Comparison of ENCODE assay signal across 14 mouse cellular contexts in the genomic region with DNA sequence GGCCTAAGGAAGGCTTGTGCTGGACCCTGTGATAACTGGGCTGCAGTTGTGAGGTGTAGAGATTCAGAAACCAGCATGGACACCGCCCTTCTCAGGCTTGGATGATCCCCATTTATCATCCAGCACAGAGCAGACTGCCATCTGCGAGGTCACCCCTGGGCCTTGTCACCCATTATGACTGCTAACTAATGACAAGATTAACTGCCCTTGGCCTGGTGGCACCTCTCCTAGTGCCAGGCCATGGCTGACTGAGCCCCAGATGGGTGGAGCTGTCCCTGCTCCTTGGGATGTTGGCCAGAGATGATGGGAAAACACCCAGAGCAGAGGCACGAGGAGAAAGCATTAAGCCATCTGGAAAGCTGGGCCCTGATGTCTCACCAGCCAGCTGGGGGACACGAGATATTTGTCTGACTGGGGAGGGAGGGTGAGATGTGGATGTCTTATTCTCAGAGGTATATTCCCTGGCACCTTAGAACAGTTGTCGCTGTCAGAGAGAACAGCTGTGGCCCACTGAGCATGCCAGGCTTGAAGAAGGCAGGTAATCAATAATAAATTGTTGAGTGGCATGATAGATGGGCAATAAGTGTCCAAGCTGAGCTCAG.
DNase-seq lines count a peak whose midpoint lies in the region; ATAC-seq and TF ChIP-seq lines count a peak whose summit lies in the region.
"Had no signal": no experiment of that assay in that cellular context is flagged by ENCODE, and none has a peak within 500 bp of the region (broad histone marks: within the 10 kb centered on the region; RNA-seq: fewer than 3 reads in every experiment).

No protein-coding gene starts in this region.

- no peaks in the 10 kb centered on the region for H3K4me1 ChIP-seq in midbrain, embryonic 11.5 days (ENCODE audit: control insufficient read depth, insufficient read depth, low read length)
- no peaks in the 10 kb centered on the region for H3K4me1 ChIP-seq in midbrain, embryonic 14.5 days (ENCODE audit: control insufficient read depth, insufficient read depth, low read length)
- H3K4me1 ChIP-seq in hindbrain, embryonic 12.5 days, result peaks cover 13% of the 10 kb centered on the region
- peaks cover 16% of the 10 kb centered on the region for H3K4me1 ChIP-seq in neural tube, embryonic 15.5 days

- no peak for TF ChIP-seq CTCF in gastrocnemius, adult 2 months (IDR thresholded peaks at IDR 0.05)

- 82% methylated on average over 5 of the region's 5 CpGs for WGBS in midbrain, embryonic 11.5 days
- 75% methylated on average over 5 of the region's 5 CpGs for WGBS in midbrain, embryonic 14.5 days
- 63% methylated on average over 5 of the region's 5 CpGs for WGBS in hindbrain, embryonic 12.5 days
- WGBS in neural tube, embryonic 15.5 days, result 54% methylated on average over 5 of the region's 5 CpGs

- no peak overlapping the region for H3K9ac ChIP-seq in midbrain, embryonic 11.5 days (ENCODE audit: low read length)
- H3K9ac ChIP-seq in midbrain, embryonic 14.5 days (replicated peaks; ENCODE audit: low read length), result no peak overlapping the region
- H3K9ac ChIP-seq in hindbrain, embryonic 12.5 days, result no peak overlapping the region
- no peak overlapping the region for H3K9ac ChIP-seq in neural tube, embryonic 15.5 days (replicated peaks)
- H3K9ac ChIP-seq: limb, embryonic 12.5 days had no signal

- peak; percentile 37 for DNase-seq in gastrocnemius, adult 2 months
- DNase-seq in gastrocnemius, postnatal 10 days, result no peak
- DNase-seq in midbrain, embryonic 11.5 days (ENCODE audit: low spot score, missing footprints), result peak; percentile 70
- DNase-seq in midbrain, embryonic 14.5 days, result no peak
- no peak for DNase-seq in B cell, adult 2 months
- DNase-seq in thymus, postnatal 14 days, result no peak
- DNase-seq: cerebellum, postnatal 25 days; spleen, adult 18-20 months had no signal

- H3K4me2 ChIP-seq in midbrain, embryonic 11.5 days, result no peak overlapping the region
- H3K4me2 ChIP-seq in midbrain, embryonic 14.5 days (ENCODE audit: low read length), result no peak overlapping the region
- H3K4me2 ChIP-seq in hindbrain, embryonic 12.5 days (replicated peaks), result no peak overlapping the region
- no peak overlapping the region for H3K4me2 ChIP-seq in neural tube, embryonic 15.5 days
- H3K4me2 ChIP-seq: heart, embryonic 11.5 days; limb, embryonic 12.5 days had no signal

- H3K36me3 ChIP-seq in midbrain, embryonic 11.5 days (ENCODE audit: control insufficient read depth, insufficient read depth, low read length), result no peaks in the 10 kb centered on the region
- no peaks in the 10 kb centered on the region for H3K36me3 ChIP-seq in midbrain, embryonic 14.5 days (ENCODE audit: control insufficient read depth, insufficient read depth, low read length)
- no peaks in the 10 kb centered on the region for H3K36me3 ChIP-seq in hindbrain, embryonic 12.5 days
- H3K36me3 ChIP-seq in neural tube, embryonic 15.5 days, result no peaks in the 10 kb centered on the region
- H3K36me3 ChIP-seq: forebrain, embryonic 10.5 days; limb, embryonic 12.5 days had no signal

- no peak overlapping the region for H3K4me3 ChIP-seq in gastrocnemius, adult 2 months
- no peak overlapping the region for H3K4me3 ChIP-seq in midbrain, embryonic 11.5 days (ENCODE audit: low read depth, low read length)
- H3K4me3 ChIP-seq in midbrain, embryonic 14.5 days (replicated peaks; ENCODE audit: low read depth, low read length), result no peak overlapping the region
- H3K4me3 ChIP-seq in hindbrain, embryonic 12.5 days, result no peak overlapping the region
- H3K4me3 ChIP-seq in neural tube, embryonic 15.5 days (replicated peaks), result no peak overlapping the region
- H3K4me3 ChIP-seq: forebrain, embryonic 10.5 days; limb, embryonic 12.5 days had no signal

- no peaks in the 10 kb centered on the region for H3K27me3 ChIP-seq in midbrain, embryonic 11.5 days (ENCODE audit: control insufficient read depth, insufficient read depth, low read length)
- H3K27me3 ChIP-seq in midbrain, embryonic 14.5 days (ENCODE audit: control insufficient read depth, insufficient read depth, low read length), result no peaks in the 10 kb centered on the region
- no peaks in the 10 kb centered on the region for H3K27me3 ChIP-seq in hindbrain, embryonic 12.5 days
- no peaks in the 10 kb centered on the region for H3K27me3 ChIP-seq in neural tube, embryonic 15.5 days (replicated peaks)

- ATAC-seq in midbrain, embryonic 11.5 days (ENCODE audit: low FRiP score), result no peak
- no peak for ATAC-seq in midbrain, embryonic 14.5 days (ENCODE audit: low FRiP score, low TSS enrichment)
- peak; percentile 68 for ATAC-seq in hindbrain, embryonic 12.5 days (ENCODE audit: low FRiP score)
- peak; percentile 33; the same call in 1 of the 2 replicates for ATAC-seq in neural tube, embryonic 15.5 days (ENCODE audit: low FRiP score)
- ATAC-seq: activated CD4-positive, CD25-positive, alpha-beta regulatory T cell, adult 4 months had no signal

- intact Hi-C loops in gastrocnemius, adult 2 months (cut with DNase I), result no loop called here

- H3K9me3 ChIP-seq in midbrain, embryonic 11.5 days (ENCODE audit: control insufficient read depth, low read length), result no peaks in the 10 kb centered on the region
- H3K9me3 ChIP-seq in midbrain, embryonic 14.5 days (ENCODE audit: control insufficient read depth, low read length), result no peaks in the 10 kb centered on the region
- no peaks in the 10 kb centered on the region for H3K9me3 ChIP-seq in hindbrain, embryonic 12.5 days (replicated peaks)
- H3K9me3 ChIP-seq in neural tube, embryonic 15.5 days (replicated peaks), result no peaks in the 10 kb centered on the region
- H3K9me3 ChIP-seq: forebrain, embryonic 10.5 days; limb, embryonic 12.5 days had no signal

- H3K27ac ChIP-seq in gastrocnemius, adult 2 months, result no peak overlapping the region
- no peak overlapping the region for H3K27ac ChIP-seq in midbrain, embryonic 11.5 days (ENCODE audit: low read depth, low read length)
- no peak overlapping the region for H3K27ac ChIP-seq in midbrain, embryonic 14.5 days (replicated peaks; ENCODE audit: low read depth, low read length)
- H3K27ac ChIP-seq in hindbrain, embryonic 12.5 days, result no peak overlapping the region
- H3K27ac ChIP-seq in neural tube, embryonic 15.5 days (replicated peaks), result no peak overlapping the region
- H3K27ac ChIP-seq: forebrain, embryonic 10.5 days; limb, embryonic 12.5 days had no signal

Comparison
In these comparisons a context has a peak if more than half of its experiments do, and no peak if none do; other contexts are left out.
1. DNase-seq: peak in gastrocnemius, adult 2 months (single experiment) and midbrain, embryonic 11.5 days (single experiment); none in gastrocnemius, postnatal 10 days (single experiment), midbrain, embryonic 14.5 days (single experiment), B cell, adult 2 months (0 of 2) and thymus, postnatal 14 days (single experiment).
2. ATAC-seq: peak in hindbrain, embryonic 12.5 days (single experiment) and neural tube, embryonic 15.5 days (single experiment); none in midbrain, embryonic 11.5 days (single experiment) and midbrain, embryonic 14.5 days (single experiment).